Mouse (Mus musculus) kidney, adult 9 months (tissue): ENCODE results near the gene Sp6.

ENCODE experiments used
- DNase-seq: peaks from one replicate; pipeline ENCODE4 v3.0.0; 2022

Gene Sp6

DNA sequence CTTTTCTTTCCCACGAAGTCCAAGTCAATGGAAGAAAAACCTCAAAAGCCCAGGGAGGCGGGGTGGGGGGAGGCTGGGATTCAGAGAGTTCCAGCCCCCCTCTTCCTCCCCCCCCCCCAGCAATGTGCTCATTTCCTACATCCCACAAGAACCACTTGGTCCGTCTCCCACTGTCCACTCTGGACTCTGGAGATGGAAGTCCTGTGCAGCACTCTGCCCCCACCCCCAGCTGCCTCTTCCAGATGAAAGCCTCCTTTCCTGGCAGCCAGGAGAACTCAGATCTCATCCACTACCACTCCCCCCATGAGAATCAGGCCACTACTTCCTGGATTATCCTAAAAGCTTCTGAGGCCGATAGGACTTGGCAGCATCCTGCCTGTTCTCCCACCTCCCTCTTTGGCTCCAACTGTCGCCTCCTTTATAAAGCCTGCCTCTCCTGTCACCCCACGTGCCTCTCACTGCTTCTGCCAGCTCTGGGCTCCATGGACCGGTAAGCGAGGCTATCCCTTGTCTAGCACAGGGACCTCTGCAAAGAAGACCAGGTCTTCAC is at the start of gene Sp6:
TSS of gene Sp6 (plus strand) at position 274 of the 550 bp plus-strand sequence.
- DNase-seq = no peak

DNA sequence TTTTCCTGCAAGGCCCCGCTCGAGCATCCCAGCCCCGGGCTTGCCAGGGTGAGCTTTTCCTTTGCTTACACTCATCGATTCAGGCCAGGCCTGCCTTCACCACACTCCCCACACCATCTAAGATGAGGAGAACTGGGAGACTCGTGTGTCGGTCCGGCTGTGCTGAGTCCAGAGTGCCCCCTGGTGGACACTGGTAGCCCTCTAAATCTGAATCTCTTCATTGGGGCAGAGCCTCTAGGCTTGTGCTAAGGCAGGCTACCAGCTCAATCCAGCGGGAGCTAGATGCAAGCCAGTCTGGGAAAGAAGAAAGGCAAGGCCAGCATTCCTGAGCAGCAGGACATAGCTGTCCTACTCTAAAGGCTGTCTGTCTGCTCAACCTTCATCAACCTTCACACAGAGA is 49.6 kb upstream of the Sp6 start:
- DNase-seq = peak; percentile 97

DNA sequence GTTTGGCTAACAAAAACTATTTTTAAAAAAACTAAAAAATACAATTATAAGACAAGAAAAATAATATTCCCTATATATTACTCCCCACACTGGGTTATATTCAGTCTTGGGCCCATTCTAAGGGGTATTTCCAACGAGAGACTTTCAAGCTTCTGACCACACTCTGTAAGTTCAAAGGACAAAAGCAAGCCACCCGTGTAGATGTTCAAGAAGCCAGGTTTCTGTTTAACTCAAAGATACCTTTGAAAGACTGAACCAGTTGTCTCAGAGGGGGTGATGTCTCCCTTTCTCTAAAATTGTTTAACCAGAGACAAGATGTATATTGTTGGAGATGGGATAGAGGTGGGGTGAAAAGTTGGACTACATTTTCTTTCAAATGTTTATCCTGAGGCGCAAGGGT is 47.0 kb upstream of the Sp6 start:
- peak; percentile 66 for DNase-seq

DNA sequence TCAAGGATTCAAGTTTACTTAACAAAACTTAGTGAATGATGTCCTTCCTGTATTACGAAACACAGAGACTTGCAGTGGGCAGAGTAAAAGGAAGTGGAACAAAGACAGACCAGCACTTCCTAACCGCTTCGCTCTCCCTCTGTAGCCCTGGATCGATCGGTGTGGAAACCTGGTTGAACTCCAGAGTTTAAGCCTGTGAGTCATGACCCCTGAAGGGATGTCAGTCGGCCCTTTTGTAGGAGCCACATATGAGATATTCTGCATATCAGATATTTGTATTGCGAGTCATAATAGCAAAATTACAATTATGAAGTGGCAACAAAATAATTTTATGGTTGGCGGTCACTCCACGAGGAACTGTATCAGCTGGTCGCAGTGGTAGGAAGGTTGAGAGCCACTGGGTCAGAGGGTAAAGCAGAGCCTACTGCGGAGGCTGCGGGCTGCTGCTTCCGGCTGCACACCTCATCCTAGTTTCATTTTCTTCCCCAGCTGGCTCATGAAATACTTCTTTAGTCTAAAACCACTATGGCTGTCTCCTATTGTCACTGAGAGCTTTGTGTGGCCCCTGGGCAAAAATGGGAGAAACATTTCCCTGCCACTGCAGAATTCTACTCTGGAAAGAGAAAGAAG is 46.2 kb upstream of the Sp6 start:
- no peak for DNase-seq

DNA sequence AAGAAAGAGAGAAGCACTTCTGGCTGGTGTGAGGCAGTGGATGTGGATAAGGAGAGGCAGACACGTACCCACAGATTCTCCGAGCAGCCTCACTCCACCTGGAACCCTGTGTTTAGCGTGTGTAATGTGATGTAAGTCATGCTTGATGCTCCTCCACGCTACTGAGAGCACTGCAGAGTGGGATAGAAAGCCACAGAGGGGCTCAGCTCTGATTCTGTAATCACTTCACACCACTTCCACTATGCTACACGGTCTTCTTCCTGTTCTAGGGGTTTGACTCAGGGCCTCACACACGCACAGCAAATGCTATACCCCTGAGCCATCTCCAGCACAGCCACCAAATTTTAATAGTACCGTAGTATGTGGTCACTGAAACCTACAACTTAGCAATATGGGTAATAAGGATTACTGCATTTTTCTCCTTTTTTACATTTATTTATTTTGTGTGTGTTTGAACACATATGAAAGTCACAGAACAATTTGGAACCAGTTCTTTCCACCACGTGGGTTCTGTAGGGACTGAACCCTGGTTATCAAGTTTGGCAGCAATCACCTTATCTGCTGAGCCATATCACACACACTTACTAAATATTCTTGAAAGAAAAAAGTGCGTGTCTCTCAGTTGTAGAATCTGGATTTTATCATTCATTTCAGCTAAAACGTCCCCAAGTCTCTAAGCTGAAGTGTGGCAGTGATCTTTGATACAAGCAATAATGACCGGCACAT is 45.5 kb upstream of the Sp6 start:
- no peak for DNase-seq

DNA sequence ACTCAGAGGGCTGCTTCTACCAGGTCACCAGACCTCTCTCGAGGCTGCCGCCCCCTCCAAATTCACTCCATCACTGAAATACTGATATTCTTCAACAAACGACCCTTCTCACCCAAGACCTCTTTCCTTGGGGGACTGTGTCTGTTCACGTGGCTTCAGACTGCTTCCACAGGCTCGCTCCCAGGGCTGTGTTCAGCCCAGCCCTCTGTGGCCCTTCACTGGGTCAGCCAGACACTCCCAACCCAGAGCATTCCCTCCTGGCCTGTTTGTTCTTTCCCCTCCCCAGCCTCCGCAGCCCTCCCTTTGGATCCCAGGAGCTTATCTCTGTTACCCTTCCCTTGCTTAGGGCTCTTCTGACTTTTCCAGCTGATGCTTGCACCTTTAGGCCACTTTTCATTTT is 44.7 kb upstream of the Sp6 start:
- DNase-seq = no peak

DNA sequence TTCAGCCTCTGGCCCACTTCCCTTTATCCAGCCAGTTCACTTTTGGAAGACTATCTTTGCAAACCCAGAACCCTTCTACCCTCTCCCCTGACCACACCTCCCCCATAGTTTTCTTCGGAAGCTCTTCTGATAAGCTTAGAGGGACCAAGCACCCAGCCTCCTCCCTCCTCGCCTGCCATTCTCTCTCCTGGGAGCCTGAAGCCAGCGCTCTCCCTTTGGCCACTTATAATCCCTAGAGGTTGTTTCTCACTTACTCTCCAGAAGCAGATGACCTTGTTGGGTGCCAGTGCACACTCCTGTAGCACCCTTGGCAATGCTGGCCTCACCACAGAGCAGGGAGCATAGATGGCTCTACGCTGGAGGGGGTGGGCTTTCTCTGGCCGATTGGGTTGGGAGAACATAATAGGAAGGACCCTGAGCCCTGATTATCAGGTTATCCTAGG is 43.9 kb upstream of the Sp6 start:
- DNase-seq = no peak

DNA sequence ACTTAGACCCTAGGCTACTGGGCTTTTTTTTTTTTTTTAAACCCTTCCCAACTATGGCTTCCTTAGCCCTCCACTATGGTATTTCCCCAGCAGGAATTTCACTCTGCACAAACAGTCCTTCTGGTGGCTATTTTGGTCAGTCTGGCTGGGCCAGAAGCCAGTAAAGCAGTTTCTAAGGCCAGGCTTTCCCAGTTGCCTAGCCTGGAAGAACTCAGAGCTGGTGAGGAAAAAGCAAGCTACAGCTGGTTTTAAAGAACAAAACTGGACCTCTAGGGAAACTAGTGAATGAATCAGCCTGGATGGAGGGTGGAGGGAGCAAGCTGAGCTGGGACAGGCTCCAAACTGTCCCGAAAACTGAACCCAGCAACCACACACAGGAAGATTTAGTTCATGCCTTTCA is 43.4 kb upstream of the Sp6 start:
- peak; percentile 78 for DNase-seq

DNA sequence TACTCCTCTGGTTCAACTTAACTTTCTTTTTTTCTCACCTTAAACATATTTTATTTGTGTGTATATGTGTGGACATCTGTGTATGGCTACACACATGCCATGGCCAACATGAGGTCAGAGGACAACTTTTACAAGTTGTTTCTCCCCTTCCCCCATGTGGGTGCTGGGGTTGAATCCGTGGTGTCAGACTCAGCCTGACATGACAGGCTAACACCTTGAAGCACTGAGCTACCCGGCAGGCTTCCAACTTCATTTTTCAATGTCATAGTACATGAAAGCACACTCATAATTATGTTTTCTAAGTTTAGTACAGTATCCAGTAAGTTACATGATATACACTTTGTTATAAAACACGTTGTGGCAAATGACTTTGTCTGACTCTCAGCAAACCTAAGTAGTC is 42.9 kb upstream of the Sp6 start:
- no peak for DNase-seq

DNA sequence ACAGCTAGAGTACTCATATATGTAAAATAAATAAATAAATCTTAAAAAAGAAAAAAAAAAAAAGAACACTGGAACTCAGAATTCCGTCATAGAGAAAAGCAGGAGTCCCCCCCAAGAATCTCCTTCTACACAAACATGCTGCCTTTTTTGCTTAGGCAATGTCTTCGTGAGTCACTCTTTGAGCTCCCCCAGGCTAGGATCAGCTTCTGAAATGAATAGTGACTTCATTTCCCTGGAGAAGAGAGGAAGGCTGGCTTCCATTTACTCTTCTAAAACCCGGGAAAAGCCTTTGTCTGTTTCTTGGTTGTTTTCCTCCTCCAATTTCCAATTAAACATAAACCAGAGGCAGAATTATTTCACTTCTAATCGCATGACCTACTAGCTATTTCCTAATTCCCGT is 40.3 kb upstream of the Sp6 start:
- no peak for DNase-seq

DNA sequence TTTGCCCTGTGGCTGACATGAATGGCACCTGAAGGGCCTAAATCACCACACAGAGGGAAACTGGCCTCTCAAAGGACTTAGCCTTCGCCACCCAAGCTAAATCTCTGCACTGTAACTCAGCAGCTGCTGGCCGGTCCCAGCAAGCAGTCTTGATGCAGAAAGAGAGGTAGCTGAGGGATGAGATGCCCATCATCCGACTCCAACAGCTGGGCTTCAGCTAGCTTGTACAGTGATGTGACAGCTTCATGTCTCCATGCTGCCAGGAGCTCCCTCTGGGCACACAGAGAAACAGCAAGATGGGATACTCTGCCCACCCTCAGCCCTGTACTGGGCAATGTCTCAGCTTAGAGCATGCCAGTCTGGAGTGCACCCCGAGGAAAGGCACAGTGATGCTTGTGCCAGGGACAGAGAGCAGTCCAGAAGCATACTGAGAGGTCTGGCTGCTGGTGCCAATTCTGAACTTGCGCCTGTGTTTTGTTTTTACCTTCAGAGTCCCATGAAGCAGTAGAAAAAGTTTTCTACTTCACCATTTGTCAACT is 39.7 kb upstream of the Sp6 start:
- no peak for DNase-seq

DNA sequence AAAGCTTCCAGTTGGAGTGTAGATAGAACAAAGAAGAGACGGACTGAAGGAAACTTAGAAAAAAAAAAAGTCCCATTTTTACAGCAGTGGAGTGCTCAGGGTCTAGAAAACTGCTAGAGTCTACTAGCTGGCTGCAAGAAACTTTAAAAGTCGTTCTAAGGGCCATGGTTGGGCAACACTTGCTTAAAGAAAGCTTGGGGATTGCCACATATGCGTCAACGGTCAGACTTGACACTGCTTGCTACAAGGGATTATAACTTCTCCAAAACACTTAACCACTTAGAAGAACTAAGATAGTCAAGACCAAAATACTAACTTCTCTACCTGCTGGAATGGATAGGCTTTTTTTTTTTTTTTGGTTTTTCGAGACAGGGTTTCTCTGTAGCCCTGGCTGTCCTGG is 38.4 kb upstream of the Sp6 start:
- no peak for DNase-seq

DNA sequence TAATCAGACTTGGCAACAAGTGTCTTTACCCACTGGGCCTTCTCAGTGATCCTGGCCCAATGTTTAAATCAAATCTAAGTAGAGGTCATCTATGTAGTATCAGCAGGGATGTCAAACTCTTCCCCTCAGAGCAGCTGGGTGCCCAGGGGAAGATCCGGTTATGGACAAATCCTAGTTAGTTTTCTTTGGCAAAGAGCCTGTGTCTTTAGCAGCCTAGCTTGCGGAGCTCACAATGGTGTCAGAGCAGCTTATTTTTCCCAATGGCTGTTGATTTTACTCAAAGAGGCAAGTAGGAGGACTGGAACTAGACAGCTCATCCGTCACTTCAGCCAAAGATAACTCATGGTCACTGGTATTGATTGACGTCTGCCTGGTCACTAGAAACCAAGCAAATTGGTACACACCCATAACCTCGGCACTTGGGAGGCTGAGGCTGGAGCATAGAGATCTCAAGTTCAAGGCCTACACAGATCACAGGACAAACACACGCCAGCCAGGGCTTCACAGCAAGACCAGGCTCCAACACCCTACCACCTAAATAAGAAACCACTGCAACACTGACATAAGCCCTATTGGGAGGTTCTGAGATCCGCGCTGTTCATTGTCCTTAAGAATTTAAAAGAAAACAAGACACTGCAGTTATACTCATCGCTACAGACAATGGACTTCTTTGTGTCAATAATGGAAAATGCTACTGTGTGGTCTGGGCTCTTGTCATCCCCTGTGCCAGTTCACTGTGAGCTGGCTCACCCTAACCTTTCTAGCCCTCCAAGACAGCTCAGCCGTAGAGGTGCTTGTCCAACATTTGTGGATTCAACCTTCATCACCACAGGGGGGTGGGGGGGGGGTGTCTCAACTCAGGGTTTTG is 37.4 kb upstream of the Sp6 start:
- DNase-seq = no peak

DNA sequence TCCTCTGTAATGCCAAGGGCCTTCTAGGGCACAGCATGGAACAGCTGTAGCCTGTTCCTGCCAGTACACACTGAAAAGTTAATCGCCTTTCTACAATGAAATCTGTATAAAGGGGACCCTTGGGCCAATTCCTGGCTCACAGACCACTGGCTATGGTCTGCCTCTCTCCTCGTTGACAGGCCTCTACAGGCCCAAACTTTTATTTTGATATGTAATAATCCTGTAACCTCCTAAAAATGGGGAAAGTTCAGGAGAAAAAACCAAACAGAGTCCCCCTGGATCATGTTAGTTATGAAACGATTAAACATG is 36.9 kb upstream of the Sp6 start:
- DNase-seq = no peak

DNA sequence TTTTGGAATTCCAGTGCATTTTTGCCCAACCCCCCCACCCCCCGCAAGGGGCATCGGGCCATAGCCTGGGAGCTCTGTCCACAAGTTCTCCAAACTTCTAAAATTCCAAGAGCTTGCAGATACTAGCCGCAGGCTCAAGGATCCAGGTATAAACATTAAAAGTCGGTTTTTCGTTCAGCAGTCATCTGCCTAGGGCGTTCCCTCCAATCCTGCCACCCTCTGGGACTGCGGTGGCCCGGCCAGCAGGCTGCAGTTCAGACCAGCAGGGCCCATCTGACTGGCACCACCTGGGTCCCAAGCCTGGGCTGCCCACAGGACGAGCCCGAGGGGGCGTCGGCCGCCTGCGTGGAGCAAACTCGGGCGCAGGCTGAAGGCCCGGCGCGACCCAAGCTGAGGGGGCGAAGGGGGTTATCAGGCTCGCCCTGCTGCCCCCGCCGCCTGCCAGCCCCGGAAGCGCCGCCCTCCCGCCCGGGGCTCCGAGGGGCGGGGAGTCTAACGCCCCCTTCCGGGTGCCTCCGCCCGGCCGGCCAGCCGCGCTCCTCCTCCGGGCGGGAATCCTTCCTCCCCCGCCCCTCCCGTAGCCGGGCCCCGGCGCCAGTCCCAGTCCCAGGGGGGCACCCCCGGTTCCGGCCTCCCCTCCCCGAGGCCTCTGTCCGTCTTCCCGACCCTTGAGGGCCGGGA is 36.1 kb upstream of the Sp6 start:
- DNase-seq = peak; percentile 87

DNA sequence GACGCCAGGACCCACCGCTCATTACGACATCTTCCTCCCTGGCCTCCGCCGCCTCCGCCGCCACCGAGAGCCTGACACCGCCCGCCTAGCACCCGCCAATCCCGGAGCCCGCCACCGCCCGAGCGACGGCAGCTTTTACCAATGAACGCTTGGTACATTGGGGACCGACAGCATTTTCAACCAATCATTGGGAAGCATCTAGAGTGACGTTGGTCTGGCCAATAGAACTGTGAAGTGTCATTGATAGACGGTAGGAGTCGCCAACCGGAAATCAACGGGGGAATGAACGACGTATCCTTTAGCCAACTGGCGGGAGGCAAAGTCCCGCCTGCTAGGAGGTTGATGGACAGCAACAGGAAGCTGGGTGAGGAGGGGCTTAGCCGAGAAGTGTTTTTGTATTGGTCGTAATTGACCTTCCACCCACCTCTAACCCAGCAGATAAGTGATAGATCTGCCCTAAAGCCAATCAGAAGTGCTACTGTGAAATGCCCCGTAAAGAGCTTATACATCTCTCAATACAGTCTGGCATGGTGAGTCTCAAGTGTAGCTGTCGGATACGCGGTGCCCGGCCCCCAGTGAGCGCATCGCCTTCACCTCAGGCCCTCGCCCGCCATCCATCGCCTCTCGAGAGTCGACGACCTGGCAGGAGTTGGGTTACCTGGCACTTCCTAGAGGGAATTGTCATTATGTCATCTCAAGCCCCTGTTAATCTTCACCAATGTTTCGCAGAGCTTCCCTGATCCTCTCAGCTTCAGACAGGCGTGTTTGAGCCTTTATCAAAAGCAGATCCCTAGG is 35.4 kb upstream of the Sp6 start:
- DNase-seq = peak; percentile 100

DNA sequence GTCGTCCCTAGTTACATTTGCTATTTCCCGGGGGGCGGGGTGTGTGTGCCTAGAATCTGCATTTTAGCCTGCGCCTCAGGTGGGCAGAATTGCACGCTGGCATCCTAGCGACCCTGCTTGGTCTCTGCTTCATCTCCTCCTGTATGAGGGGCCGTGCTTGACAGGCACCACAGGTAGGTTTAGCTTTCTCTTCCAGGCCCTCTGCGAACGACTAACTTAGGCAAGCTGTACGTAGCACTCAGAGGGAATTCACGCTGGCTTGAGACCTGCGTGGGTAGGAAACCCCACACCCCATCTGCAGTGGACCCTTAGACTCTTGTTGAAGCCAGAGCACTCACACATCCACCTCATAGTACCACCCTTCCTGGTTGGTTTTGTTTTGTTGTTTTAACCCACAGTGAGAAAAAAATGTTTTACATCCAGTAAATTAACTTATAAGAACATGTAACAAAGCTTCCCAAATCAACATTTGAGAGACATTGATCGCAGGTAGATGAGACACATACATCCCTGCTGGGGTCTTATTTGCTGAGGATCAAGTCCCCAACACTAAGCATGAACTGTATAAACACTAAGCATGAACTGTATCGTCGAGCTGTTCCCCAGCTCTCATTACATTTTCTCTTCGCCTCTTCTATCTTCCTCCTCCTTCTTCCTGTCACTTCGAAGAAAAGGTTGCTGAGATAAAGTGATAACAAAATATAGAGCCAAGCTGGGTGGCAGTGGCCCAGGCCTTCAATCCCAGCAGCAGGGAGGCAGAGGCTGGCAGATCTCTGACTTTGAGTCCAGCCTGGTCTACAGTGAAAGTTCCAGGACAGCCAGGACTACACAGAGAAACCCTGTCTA is 34.6 kb upstream of the Sp6 start:
- no peak for DNase-seq

DNA sequence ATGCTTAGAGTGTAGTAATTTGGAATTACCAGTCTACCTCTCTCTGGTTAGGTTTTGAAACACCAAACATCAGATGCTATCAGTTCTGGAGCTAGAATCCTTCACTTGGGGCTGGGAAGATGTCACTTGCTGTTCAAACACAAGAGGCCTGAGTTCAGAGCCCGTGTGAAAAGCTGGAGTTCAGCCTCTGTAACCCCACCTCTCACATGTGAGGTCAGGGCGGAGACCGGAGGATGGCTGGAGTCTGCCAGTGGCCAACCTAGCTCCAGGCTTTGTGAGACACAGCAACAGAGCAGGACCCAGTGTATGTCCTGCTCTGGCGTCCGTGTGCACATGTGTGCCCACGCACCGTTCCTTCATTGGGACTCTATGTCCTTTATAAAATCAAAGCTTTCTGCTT is 33.9 kb upstream of the Sp6 start:
- DNase-seq = no peak

DNA sequence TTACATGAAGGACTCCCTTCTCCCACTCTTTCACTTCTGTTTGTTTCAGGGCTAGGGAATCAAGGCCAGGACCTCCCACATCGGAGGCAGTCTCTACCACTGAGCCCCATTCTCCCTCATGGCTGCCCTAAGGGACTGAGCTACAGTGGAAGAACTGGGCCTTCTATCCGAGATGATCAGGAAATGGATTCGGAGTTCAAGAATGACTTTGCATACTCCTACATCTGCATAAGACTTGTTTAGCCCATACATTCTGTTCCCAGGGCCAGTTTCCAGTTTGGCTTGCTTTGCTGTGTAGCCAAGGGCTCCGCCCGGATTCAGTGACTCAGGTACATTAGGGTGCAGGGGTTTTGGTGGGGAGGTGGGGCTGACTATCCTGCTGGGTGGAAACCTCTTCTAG is 33.2 kb upstream of the Sp6 start:
- no peak for DNase-seq

DNA sequence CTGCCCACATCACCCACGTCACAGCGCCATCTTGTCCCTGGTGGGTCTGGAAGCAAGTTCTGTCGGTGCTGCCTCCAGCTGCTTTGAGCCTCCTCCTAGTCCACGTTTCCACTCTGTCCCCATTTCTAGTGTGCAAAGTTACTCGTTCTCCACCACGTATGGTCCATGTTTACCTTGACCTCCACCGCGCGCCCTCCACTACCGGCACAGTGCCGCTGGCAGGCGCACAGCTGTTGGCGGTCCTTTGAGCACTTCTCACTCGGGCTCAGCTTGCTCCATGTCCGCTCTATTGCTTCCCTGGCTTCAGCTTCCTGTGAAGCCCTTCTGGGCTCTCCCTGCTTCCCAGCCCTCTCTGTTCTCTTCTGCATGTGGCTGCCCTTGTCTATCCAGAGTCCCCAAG is 31.7 kb upstream of the Sp6 start:
- DNase-seq = no peak

DNA sequence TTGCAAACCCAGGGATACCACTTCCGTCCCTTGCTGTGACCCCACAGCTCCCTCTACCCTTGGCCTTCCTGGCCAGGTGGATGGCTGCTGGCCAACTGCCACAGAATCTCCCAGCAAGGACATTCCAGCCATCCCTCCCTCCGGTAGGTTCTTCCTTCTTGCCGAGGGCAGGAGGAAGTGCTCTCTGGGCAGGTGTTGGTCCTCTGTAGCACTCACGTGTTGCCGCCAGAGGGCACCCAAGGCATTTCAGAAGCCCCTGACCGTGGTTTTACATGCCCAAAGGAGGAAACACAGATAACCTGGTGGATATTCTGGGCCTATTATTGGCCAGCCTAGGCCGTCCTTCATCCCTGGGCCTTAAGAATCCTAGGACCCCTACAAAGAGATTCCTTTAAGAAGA is 30.8 kb upstream of the Sp6 start:
- peak; percentile 87 for DNase-seq
